Mouse (Mus musculus) adrenal gland, adult 8-10 months (tissue): ENCODE data around the gene E130114P18Rik. TPM values are rescaled to one million over a fixed set of nuclear protein-coding genes. Genes with fewer than 3 reads are reported as not detected.

Source experiments
- total RNA-seq, 4 experiments: library from RNA; stranded (reverse); gene quantifications; 2 replicates each; pipeline ENCODE4 v1.2.4; 2022

E130114P18Rik gene
- total RNA-seq, 4 experiments from 2014 or later = 0.28 to 0.73 (median 0.59) TPM; not detected in 1

Other genes starting within 250 kb of the E130114P18Rik start
- gene Nfia, start 5.3 kb downstream of the E130114P18Rik start, total RNA-seq = 100 to 1,000 TPM; 117 to 145 (median 127) TPM